Mouse (Mus musculus) midbrain, embryonic 14.5 days (tissue): Measurements from ENCODE around the gene Rcan2. TPM values are rescaled to one million over a fixed set of nuclear protein-coding genes. Genes with fewer than 3 reads are reported as not detected.

Experiments
- ATAC-seq: fragments of 200-750 bp; cut with Nextera tagmentation; 2 replicates; pipeline ENCODE4 v1.8.0; 2017; ENCODE audit warnings: moderate number of reproducible peaks, moderate library complexity; ENCODE audit not compliant: low FRiP score, low TSS enrichment
- DNase-seq: peaks from one replicate; pipeline ENCODE4 v3.0.0-alpha.2; 2015
- H3K27ac ChIP-seq: fragments of 300-500 bp; sonication (generic); replicated peaks from 2 replicates; pipeline ENCODE4 v1.5.1; 2014; ENCODE audit warnings: mild to moderate bottlenecking, low read depth, low read length, moderate library complexity
- H3K27me3 ChIP-seq: fragments of 300-500 bp; sonication (generic); 2 replicates; pipeline ENCODE4 v1.6.1; 2014; ENCODE audit warnings: low read length, control low read depth, mixed read lengths; ENCODE audit not compliant: control insufficient read depth, insufficient read depth
- H3K36me3 ChIP-seq: fragments of 300-500 bp; sonication (generic); 2 replicates; pipeline ENCODE4 v1.6.1; 2014; ENCODE audit warnings: low read length, control low read depth; ENCODE audit not compliant: control insufficient read depth, insufficient read depth
- H3K4me1 ChIP-seq: fragments of 300-500 bp; sonication (generic); 2 replicates; pipeline ENCODE4 v1.6.1; 2014; ENCODE audit warnings: mild to moderate bottlenecking, antibody characterized with exemption, low read length, control low read depth; ENCODE audit not compliant: control insufficient read depth, insufficient read depth
- H3K4me2 ChIP-seq: fragments of 300-500 bp; sonication (generic); 2 replicates; pipeline ENCODE4 v1.6.1; 2014; ENCODE audit warnings: mild to moderate bottlenecking, low read length, moderate library complexity
- H3K4me3 ChIP-seq: fragments of 300-500 bp; sonication (generic); replicated peaks from 2 replicates; pipeline ENCODE4 v1.5.1; 2014; ENCODE audit warnings: low read depth, low read length
- H3K9ac ChIP-seq: fragments of 300-500 bp; sonication (generic); replicated peaks from 2 replicates; pipeline ENCODE4 v1.6.1; 2014; ENCODE audit warnings: mild to moderate bottlenecking, low read length, moderate library complexity
- H3K9me3 ChIP-seq: fragments of 300-500 bp; sonication (generic); 2 replicates; pipeline ENCODE4 v1.6.1; 2016; ENCODE audit warnings: low read length, control low read depth, mixed read lengths; ENCODE audit not compliant: control insufficient read depth
- WGBS: fragments of 180-500 bp; shearing (Covaris S2); extraction: QIAGEN DNeasy Blood & Tissue Kit; methylation state at CpG from one replicate; pipeline ENCODE4 v1.1.7; 2014; 5-methylcytosine and 5-hydroxymethylcytosine counted together
- polyA plus RNA-seq: library from polyadenylated mRNA; unstranded; fragments of >200 nt; fragmentation: Nextera tagmentation; extraction: Ambion mirVana; gene quantifications from 2 replicates; pipeline ENCODE4 v1.2.1, GENCODE M21; 2014

Rcan2 gene
- polyA plus RNA-seq, 1 experiment from 2014 or later, result 79.4 TPM

DNA sequence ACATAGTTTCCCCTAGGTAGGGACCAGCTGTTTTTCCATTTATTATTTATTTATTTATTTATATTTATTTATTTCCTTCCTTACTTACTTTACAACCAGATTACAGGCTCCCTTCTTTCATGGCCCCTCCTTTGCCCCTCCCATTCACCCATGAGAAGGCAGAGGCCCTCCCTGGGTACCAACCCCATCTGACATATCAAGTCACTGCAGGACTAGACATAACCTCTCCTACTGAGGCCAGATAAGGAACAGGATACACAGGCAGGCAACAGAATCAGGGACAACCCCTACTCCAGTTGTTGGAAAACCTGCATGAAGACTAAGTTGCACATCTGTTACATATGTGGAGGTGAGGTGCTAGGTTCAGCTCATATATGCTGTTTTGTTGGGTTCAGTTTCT, 105.6 kb downstream of the Rcan2 start:
- H3K36me3 ChIP-seq, result no peaks in the 10 kb centered on the region
- H3K4me3 ChIP-seq, result no peak overlapping the region
- no peak overlapping the region for H3K4me2 ChIP-seq
- no peak overlapping the region for H3K9ac ChIP-seq
- no peak for ATAC-seq
- H3K9me3 ChIP-seq, result no peaks in the 10 kb centered on the region
- no peak overlapping the region for H3K27ac ChIP-seq
- H3K4me1 ChIP-seq, result 0 out of 2 replicates have a peak, but pooled peaks cover 8% of the 10 kb centered on the region
- H3K27me3 ChIP-seq, result no peaks in the 10 kb centered on the region
- DNase-seq, result no peak

DNA sequence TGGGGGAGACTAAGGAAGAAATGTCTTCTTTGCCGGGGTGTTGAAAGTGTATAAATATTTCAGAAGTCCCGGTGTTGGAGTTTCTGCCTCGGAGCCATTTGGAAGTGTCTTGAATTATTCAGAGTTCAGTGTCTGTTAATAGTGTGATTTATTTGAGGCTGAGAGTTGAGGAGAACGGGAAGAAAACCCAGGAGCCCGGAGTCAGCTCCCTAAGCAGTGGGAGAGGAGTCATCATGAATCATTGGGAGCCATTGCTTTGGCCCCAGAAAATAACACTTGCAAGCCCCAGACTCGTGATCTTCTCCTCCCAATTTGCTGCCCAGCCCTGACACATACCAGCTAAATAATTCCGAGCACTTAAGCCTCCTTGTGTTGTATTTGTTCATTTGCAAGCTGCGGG, 115.0 kb downstream of the Rcan2 start:
- H3K9me3 ChIP-seq, result no peaks in the 10 kb centered on the region
- WGBS, result 62% methylated on average over 8 of the region's 8 CpGs
- no peaks in the 10 kb centered on the region for H3K27me3 ChIP-seq
- ATAC-seq, result no peak
- peak; percentile 17 for DNase-seq
- no peak overlapping the region for H3K4me3 ChIP-seq
- H3K9ac ChIP-seq, result no peak overlapping the region
- H3K4me2 ChIP-seq, result no peak overlapping the region
- no peaks in the 10 kb centered on the region for H3K36me3 ChIP-seq
- no peak overlapping the region for H3K27ac ChIP-seq
- peaks cover 5% of the 10 kb centered on the region; the same call in 1 of the 2 replicates for H3K4me1 ChIP-seq

- peaks cover 5% of the 10 kb centered on the region; the same call in 1 of the 2 replicates for H3K4me1 ChIP-seq
- ATAC-seq (no peak), DNase-seq (no peak)
- H3K9me3 ChIP-seq, result no peaks in the 10 kb centered on the region
- WGBS, result 77% methylated on average over 5 of the region's 5 CpGs
- H3K36me3 ChIP-seq, result no peaks in the 10 kb centered on the region
- H3K4me3 ChIP-seq, result no peak overlapping the region
- no peak overlapping the region for H3K4me2 ChIP-seq
- no peak overlapping the region for H3K9ac ChIP-seq
- no peak overlapping the region for H3K27ac ChIP-seq
- no peaks in the 10 kb centered on the region for H3K27me3 ChIP-seq
Measured at GRCm38 (mm10) chr17:43917143-43917542, 116.0 kb downstream of the Rcan2 start.

GRCm38 (mm10) chr17:43929856-43930255, 128.7 kb downstream of the Rcan2 start:
- no peak overlapping the region for H3K9ac ChIP-seq
- no peaks in the 10 kb centered on the region for H3K36me3 ChIP-seq
- no peak overlapping the region for H3K27ac ChIP-seq
- DNase-seq (no peak), ATAC-seq (no peak)
- no peaks in the 10 kb centered on the region for H3K4me1 ChIP-seq
- no peaks in the 10 kb centered on the region for H3K27me3 ChIP-seq
- no peak overlapping the region for H3K4me2 ChIP-seq
- no peak overlapping the region for H3K4me3 ChIP-seq
- 93% methylated on average over 4 of the region's 4 CpGs for WGBS
- no peaks in the 10 kb centered on the region for H3K9me3 ChIP-seq

GRCm38 (mm10) chr17:43931731-43932130, 130.6 kb downstream of the Rcan2 start:
- Histone ChIP-seq H3K27me3 (no peaks in the 10 kb centered on the region), H3K9me3 (no peaks in the 10 kb centered on the region), H3K27ac (no peak overlapping the region), H3K4me1 (no peaks in the 10 kb centered on the region), H3K4me3 (no peak overlapping the region), H3K4me2 (no peak overlapping the region), H3K36me3 (no peaks in the 10 kb centered on the region), H3K9ac (no peak overlapping the region)
- ATAC-seq (no peak), DNase-seq (no peak)
- WGBS, result 97% methylated on average over 11 of the region's 11 CpGs

GRCm38 (mm10) chr17:43934056-43934455, 132.9 kb downstream of the Rcan2 start:
- WGBS, result 63% methylated on average over 9 of the region's 9 CpGs

DNA sequence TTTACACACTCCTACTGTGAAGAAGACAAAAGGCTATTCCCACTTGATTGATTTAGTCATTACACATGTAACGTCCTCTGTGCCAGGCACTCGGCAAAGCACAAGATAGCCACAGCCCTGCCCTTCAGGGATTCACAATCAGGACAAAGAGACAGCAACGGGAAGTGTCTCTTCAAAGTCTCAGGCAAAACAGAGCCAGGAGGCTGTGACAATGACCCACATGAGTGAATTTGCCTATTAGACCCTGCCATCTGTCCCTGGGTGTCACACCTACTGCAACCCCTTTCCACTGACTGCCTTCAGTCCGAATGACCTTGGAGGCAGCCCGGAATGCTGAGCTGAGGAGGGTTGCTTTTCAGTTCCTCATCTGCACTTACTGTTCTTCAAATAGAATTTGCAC, 151.1 kb downstream of the Rcan2 start:
- Histone ChIP-seq H3K9me3 (no peaks in the 10 kb centered on the region), H3K4me3 (peak overlapping the region; percentile 39; the same call in 1 of the 2 replicates), H3K27me3 (no peaks in the 10 kb centered on the region), H3K36me3 (no peaks in the 10 kb centered on the region), H3K27ac (peak overlapping the region; percentile 80), H3K4me1 (peaks cover 20% of the 10 kb centered on the region), H3K4me2 (peak overlapping the region; percentile 64), H3K9ac (peak overlapping the region; percentile 57)
- ATAC-seq (peak; percentile 19; the same call in 1 of the 2 replicates), DNase-seq (peak; percentile 56)
- WGBS, result 5% methylated on average over 5 of the region's 5 CpGs

More at GRCm38 (mm10) chr17:43934056-43934455, 132.9 kb downstream of the Rcan2 start:
- Histone ChIP-seq H3K27ac (no peak overlapping the region), H3K4me2 (no peak overlapping the region), H3K4me1 (no peaks in the 10 kb centered on the region), H3K27me3 (no peaks in the 10 kb centered on the region), H3K36me3 (no peaks in the 10 kb centered on the region), H3K9ac (no peak overlapping the region), H3K9me3 (no peaks in the 10 kb centered on the region), H3K4me3 (no peak overlapping the region)
- no peak for ATAC-seq
- DNase-seq, result no peak

DNA sequence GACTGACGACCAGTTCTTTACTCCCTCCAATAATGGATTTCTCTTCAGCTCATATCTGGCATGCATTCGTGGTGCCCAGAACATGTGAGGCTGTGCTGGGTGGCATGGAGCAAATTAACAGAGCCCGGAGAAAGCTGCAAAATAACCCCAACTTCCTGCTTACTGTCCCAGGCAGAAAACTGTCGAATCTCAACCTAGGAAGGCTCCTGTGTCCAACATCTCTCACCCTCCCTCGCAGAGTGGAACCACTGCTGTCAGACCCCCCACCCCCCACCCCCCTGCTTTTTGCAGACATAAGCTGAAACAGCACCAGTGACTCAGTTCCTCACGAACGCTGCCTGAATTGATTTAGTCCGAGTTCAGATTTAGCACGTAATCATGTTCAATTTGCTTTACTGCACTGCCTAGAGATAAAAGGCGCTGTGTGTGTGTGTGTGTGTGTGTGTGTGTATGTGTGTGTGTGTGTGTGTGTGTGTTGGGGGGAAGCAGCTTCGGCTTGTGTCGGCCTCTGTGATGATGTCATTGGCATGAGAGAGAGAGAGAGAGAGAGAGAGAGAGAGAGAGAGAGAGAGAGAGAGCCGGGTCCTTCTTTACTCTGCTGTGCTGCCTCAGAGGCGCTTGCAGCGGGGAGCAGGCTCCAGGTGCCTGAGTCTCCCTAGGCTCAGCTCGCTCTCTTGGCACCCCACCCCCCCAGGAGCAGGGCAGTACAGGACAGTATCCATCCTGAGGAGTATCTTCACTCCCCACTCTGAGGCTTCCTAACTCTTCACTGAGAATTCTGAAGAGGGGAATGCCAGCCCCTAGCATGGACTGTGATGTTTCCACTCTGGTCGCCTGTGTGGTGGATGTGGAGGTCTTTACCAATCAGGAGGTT, 151.7 kb downstream of the Rcan2 start:
- H3K4me3 ChIP-seq, result peak overlapping the region; percentile 39
- peak overlapping the region; percentile 57 for H3K9ac ChIP-seq
- WGBS, result 17% methylated on average over 17 of the region's 17 CpGs
- DNase-seq, result peak; percentile 75
- H3K4me2 ChIP-seq, result peak overlapping the region; percentile 64
- peaks cover 20% of the 10 kb centered on the region for H3K4me1 ChIP-seq
- no peaks in the 10 kb centered on the region for H3K9me3 ChIP-seq
- peak overlapping the region; percentile 80 for H3K27ac ChIP-seq
- ATAC-seq, result peak; percentile 85
- H3K36me3 ChIP-seq, result no peaks in the 10 kb centered on the region
- H3K27me3 ChIP-seq, result no peaks in the 10 kb centered on the region

- ATAC-seq, result peak; percentile 21; the same call in 1 of the 2 replicates
- peak overlapping the region; percentile 64 for H3K4me2 ChIP-seq
- H3K4me3 ChIP-seq, result peak overlapping the region; percentile 39
- peaks cover 20% of the 10 kb centered on the region for H3K4me1 ChIP-seq
- peak overlapping the region; percentile 57 for H3K9ac ChIP-seq
- H3K36me3 ChIP-seq, result no peaks in the 10 kb centered on the region
- WGBS, result 44% methylated on average over 10 of the region's 10 CpGs
- H3K27ac ChIP-seq, result peak overlapping the region; percentile 80
- DNase-seq, result no peak
- H3K27me3 ChIP-seq, result no peaks in the 10 kb centered on the region
- no peaks in the 10 kb centered on the region for H3K9me3 ChIP-seq
Measured at GRCm38 (mm10) chr17:43953535-43953918, 152.4 kb downstream of the Rcan2 start.
